Mouse (Mus musculus) cerebellum, adult 2 months (tissue): ENCODE measurements around the gene Pla2r1.

Experiments
- CTCF ChIP-seq: fragments of 200-500 bp; IDR thresholded peaks from 2 replicates; pipeline ENCODE4 v1.5.1; 2011; ENCODE audit warnings: low read depth, mild to moderate bottlenecking, control low read depth, low read length, moderate library complexity, borderline replicate concordance; ENCODE audit not compliant: insufficient read depth
- POLR2A ChIP-seq: fragments of 200-500 bp; IDR thresholded peaks from 2 replicates; pipeline ENCODE4 v1.6.1; 2011; ENCODE audit warnings: low read length, control low read depth, borderline replicate concordance; ENCODE audit not compliant: insufficient read depth

- TF ChIP-seq CTCF (no peak), POLR2A (no peak)
These were observed 109.8 kb downstream of the Pla2r1 start for GRCm38 (mm10) chr2:60443279-60443678.
